Mouse (Mus musculus) central nervous system, embryonic 18 days (tissue): ENCODE results near the gene Fscb. TPM values are rescaled to one million over a fixed set of nuclear protein-coding genes. Genes with fewer than 3 reads are reported as not detected.

Experiments
- polyA plus RNA-seq: library from polyadenylated mRNA; depleted of rRNA; stranded (reverse); fragments of >200 nt; gene quantifications from 2 replicates; pipeline ENCODE4 v1.2.3, GENCODE M21; 2012; rRNA removed

The Fscb gene
- 0.03 TPM in 1 of 2 replicates, not detected in the other for polyA plus RNA-seq

DNA sequence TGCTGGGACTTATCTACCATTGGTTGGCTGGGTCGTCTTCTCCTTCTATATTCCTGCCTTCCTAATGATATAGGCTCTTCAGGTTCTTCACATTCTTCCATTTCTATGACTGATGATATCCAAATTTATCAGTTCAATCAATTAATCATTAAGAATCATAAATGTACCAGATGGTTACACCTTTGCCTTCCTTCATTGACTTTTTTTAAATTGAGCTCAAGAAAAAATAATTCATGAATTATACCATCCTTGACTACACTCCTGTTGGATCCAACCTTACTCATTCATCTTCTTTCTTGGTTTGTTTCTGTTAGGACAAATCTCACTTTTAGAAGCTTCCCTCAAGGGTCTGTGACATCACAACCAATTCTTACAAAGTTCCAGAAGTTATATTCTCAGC is at the start of gene Fscb:
TSS of gene Fscb (minus strand) at position 101 of the 400 bp plus-strand sequence.

